Mouse (Mus musculus): ENCODE data around the gene Esrrg. TPM values are rescaled to one million over a fixed set of nuclear protein-coding genes. Genes with fewer than 3 reads are reported as not detected.

The Esrrg gene
- polyA plus RNA-seq, 1 experiment = 12.7 TPM

DNA sequence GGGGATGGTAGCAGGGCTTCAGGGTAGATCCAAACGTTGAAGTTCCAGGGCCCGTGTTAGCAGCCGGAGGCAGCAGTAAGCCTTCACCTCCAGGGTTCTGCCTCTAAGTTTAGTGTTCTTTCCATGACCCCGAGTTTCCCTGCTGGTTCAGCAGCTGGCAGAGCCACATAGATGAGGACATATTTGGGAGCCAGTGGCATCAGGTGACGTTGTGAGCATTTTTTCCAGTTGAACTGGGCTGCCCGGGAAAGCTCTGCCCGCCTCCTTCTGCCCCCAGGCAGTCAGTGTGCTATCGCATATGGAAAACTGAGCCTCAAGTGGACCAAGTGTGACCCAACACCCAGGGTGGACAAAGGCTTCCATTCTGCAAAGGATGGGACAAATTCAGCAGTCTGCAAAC, 36.7 kb downstream of the Esrrg start:
- Histone ChIP-seq H3K27ac (ENCODE audit: insufficient read depth, low read length) (no peak overlapping the region), H3K4me3 (ENCODE audit: insufficient read depth, low read length) (no peak overlapping the region), H3K4me1 (ENCODE audit: control insufficient read depth, insufficient read depth, low read length) (peaks cover 1% of the 10 kb centered on the region; the same call in 1 of the 2 replicates)
- TF ChIP-seq POLR2A (IDR thresholded peaks at IDR 0.05; ENCODE audit: extremely low read depth, insufficient read depth, low read length) (no peak), CTCF (IDR thresholded peaks at IDR 0.05; ENCODE audit: extremely low read depth, insufficient read depth, low read length) (no peak)

GRCm38 (mm10) chr1:187648551-187648950, 40.0 kb downstream of the Esrrg start:
- no peak overlapping the region for H3K4me3 ChIP-seq (ENCODE audit: insufficient read depth, low read length)
- H3K27ac ChIP-seq (ENCODE audit: insufficient read depth, low read length) = no peak overlapping the region
- TF ChIP-seq POLR2A (IDR thresholded peaks at IDR 0.05; ENCODE audit: extremely low read depth, insufficient read depth, low read length) (no peak), CTCF (IDR thresholded peaks at IDR 0.05; ENCODE audit: extremely low read depth, insufficient read depth, low read length) (no peak)
- H3K4me1 ChIP-seq (ENCODE audit: control insufficient read depth, insufficient read depth, low read length) = peaks cover 1% of the 10 kb centered on the region

DNA sequence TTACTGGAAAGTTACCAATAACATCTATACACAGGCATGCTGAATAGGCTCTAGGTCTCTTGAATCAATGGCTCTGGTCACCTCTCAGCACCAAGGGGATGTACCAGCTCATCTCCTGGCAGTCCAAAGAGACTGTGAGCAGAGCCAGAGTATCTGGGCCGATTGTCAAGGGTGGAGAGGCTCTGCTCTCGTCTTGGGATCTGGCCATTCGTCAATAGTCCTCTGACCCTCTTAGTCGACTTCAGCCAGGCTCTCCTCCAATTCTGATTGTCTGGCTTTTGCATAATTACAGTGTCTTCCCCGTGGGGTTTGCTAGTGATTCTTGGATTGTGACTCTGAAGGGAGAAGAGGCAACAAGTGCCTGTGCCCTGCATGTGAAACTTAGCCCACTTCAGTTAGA, 41.3 kb downstream of the Esrrg start:
- TF ChIP-seq POLR2A (IDR thresholded peaks at IDR 0.05; ENCODE audit: extremely low read depth, insufficient read depth, low read length) = no peak
- TF ChIP-seq CTCF (IDR thresholded peaks at IDR 0.05; ENCODE audit: extremely low read depth, insufficient read depth, low read length) = no peak
- no peak overlapping the region; the same call in 1 of the 2 replicates for H3K4me3 ChIP-seq (ENCODE audit: insufficient read depth, low read length)
- H3K27ac ChIP-seq (ENCODE audit: insufficient read depth, low read length) = no peak overlapping the region
- peaks cover 1% of the 10 kb centered on the region for H3K4me1 ChIP-seq (ENCODE audit: control insufficient read depth, insufficient read depth, low read length)

DNA sequence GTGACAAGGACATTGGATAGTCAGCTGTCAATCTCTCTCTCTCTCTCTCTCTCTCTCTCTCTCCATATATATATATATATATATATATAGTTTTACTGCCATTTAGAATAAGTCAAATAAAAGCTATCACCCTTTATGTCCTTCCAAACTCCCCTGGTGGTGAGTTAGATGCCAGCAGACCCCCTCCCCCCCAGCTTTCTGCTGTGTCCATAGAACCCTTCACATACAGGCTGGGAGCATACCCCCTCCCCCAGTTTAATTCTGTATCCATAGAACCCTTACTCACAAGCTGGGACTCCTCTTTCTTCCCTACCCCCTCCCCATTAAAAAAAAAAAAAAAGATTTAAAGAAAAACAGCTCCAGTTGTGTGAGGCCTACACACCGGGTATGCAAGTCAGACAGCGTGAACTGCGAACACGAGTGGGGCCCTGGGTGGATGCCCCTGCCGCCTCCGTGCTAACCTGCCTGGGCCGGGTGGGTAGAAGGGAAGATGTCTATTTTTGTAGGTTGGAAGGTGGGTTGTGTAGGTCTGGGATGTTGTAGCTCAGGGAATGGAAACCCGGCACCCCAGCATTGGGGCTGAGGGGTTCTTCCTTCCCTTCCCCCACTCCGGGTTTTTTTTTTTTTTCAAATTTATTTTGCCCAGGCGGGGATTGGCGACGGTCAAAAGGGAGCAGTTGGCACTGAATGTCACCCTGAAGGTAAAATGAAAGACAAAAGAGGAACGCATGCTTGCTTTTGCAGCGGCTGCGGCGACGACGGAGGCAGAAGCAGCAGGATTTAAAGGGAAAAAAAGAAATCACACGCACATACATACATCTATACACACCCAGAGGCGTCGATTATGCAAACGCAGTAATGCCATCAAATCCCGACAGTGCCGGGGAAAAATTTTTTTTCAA, 42.4 kb downstream of the Esrrg start:
- TF ChIP-seq POLR2A (IDR thresholded peaks at IDR 0.05; ENCODE audit: extremely low read depth, insufficient read depth, low read length) = no peak
- no peak for TF ChIP-seq CTCF (IDR thresholded peaks at IDR 0.05; ENCODE audit: extremely low read depth, insufficient read depth, low read length)
- peak overlapping the region; percentile 68 for H3K4me3 ChIP-seq (ENCODE audit: insufficient read depth, low read length)
- peak overlapping the region; percentile 28; the same call in 1 of the 2 replicates for H3K27ac ChIP-seq (ENCODE audit: insufficient read depth, low read length)
- peaks cover 1% of the 10 kb centered on the region for H3K4me1 ChIP-seq (ENCODE audit: control insufficient read depth, insufficient read depth, low read length)

DNA sequence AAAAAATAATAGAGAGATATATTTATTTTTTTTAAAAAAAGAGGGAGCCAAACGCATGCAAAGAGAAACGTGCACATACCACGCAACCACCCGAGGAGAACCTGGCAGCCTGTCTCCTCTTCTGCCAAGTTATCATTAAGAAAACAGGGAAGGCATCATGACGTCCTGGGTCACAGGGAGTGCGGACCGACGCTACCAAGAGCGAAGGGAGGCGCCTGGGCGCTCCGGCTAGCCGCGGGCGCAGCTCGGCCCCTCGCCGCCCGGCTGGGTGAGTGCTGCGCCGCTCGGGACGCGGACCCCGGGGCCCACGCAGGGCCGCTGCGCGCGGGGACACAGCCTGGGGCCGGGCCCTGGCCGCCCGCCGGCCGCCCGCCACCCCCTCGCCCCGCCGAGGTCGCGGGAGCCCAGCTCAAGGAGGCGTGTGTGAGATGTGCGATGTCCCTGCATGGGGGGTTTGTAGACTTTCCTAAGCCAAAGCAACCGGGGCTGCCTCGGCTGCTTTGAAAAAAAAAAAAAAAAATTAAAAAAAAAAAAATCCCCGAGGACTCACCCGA, 43.2 kb downstream of the Esrrg start:
- H3K27ac ChIP-seq (ENCODE audit: insufficient read depth, low read length) = 0 out of 2 replicates have a peak overlapping the region, but pooled peaks have one; percentile 7

DNA sequence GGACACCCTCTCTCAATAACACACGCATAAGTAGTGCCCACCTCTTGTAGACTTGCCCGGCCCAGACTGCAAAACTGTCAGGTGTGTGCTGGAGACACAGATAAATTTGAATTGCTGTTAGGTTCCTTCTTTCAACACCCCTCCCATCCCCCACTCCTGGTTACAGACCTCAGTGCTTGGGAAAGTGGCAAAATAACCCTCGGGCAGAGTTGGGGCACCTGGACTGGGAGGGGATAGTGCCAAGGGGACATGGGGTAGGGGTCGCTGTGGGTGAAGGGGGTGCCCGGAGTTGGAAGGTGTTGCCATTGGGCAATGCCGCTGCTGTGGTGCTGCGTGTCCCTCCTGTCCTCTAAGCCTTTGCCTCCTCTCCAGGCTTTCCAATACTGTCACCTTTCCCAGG, 43.9 kb downstream of the Esrrg start:
- TF ChIP-seq CTCF (IDR thresholded peaks at IDR 0.05; ENCODE audit: extremely low read depth, insufficient read depth, low read length) (no peak), POLR2A (IDR thresholded peaks at IDR 0.05; ENCODE audit: extremely low read depth, insufficient read depth, low read length) (no peak)
- H3K27ac ChIP-seq (ENCODE audit: insufficient read depth, low read length) = no peak overlapping the region
- H3K4me3 ChIP-seq (ENCODE audit: insufficient read depth, low read length) = peak overlapping the region; percentile 68
- peaks cover 1% of the 10 kb centered on the region for H3K4me1 ChIP-seq (ENCODE audit: control insufficient read depth, insufficient read depth, low read length)

More for the DNA sequence above, 43.2 kb downstream of the Esrrg start:
- H3K4me3 ChIP-seq (ENCODE audit: insufficient read depth, low read length) = peak overlapping the region; percentile 68
- H3K4me1 ChIP-seq (ENCODE audit: control insufficient read depth, insufficient read depth, low read length) = peaks cover 1% of the 10 kb centered on the region
- TF ChIP-seq POLR2A (IDR thresholded peaks at IDR 0.05; ENCODE audit: extremely low read depth, insufficient read depth, low read length) (peak; percentile 57; the same call in 1 of the 2 replicates), CTCF (IDR thresholded peaks at IDR 0.05; ENCODE audit: extremely low read depth, insufficient read depth, low read length) (no peak)

- no peak overlapping the region for H3K4me3 ChIP-seq (ENCODE audit: insufficient read depth, low read length)
- no peak overlapping the region for H3K27ac ChIP-seq (ENCODE audit: insufficient read depth, low read length)
- TF ChIP-seq POLR2A (IDR thresholded peaks at IDR 0.05; ENCODE audit: extremely low read depth, insufficient read depth, low read length) (no peak), CTCF (IDR thresholded peaks at IDR 0.05; ENCODE audit: extremely low read depth, insufficient read depth, low read length) (no peak)
- H3K4me1 ChIP-seq (ENCODE audit: control insufficient read depth, insufficient read depth, low read length) = no peaks in the 10 kb centered on the region; the same call in none of the 2 replicates
Measured at GRCm38 (mm10) chr1:187653390-187653789, 44.8 kb downstream of the Esrrg start.

- TF ChIP-seq POLR2A (IDR thresholded peaks at IDR 0.05; ENCODE audit: extremely low read depth, insufficient read depth, low read length) (no peak), CTCF (IDR thresholded peaks at IDR 0.05; ENCODE audit: extremely low read depth, insufficient read depth, low read length) (no peak)
- H3K4me1 ChIP-seq (ENCODE audit: control insufficient read depth, insufficient read depth, low read length) = no peaks in the 10 kb centered on the region
- no peak overlapping the region for H3K27ac ChIP-seq (ENCODE audit: insufficient read depth, low read length)
- H3K4me3 ChIP-seq (ENCODE audit: insufficient read depth, low read length) = no peak overlapping the region
Measured at GRCm38 (mm10) chr1:187660963-187661362, 52.4 kb downstream of the Esrrg start.

DNA sequence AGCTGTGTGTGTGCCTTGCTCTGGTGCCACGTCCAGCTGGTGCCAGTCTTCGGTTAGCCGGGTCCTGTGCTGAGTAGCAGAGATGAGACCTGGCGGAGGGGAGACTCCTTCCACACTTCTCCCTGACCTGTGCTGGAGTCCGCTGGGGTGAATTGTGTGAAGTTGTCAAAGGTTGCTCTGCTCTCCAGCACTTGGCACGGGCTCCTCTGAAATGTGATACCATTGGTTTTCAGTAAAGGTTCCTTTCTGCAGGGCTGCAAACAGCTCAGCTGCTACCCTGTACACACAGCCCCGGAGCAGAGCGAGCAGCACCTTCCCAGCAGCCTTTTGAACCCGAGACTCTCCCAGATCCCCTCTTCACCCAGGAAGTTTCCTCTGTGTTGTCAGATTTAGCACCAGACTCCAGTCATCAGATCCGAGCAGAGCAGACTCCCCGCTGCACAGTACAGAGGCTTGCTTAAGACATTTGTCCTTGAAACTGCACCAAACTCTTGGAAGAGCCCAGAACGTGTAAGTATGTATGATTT, 53.6 kb downstream of the Esrrg start:
- no peak overlapping the region for H3K4me3 ChIP-seq (ENCODE audit: insufficient read depth, low read length)
- TF ChIP-seq POLR2A (IDR thresholded peaks at IDR 0.05; ENCODE audit: extremely low read depth, insufficient read depth, low read length) = no peak
- no peak for TF ChIP-seq CTCF (IDR thresholded peaks at IDR 0.05; ENCODE audit: extremely low read depth, insufficient read depth, low read length)

More for the DNA sequence above, 53.6 kb downstream of the Esrrg start:
- H3K27ac ChIP-seq (ENCODE audit: insufficient read depth, low read length) = no peak overlapping the region
- no peaks in the 10 kb centered on the region for H3K4me1 ChIP-seq (ENCODE audit: control insufficient read depth, insufficient read depth, low read length)
